Mouse (Mus musculus): ENCODE measurements around the gene Dusp10. TPM values are rescaled to one million over a fixed set of nuclear protein-coding genes. Genes with fewer than 3 reads are reported as not detected.

The Dusp10 gene
- total and polyA plus RNA-seq, 2 experiments from 2014 or later: 4.5 to 10.5 TPM

- no peak overlapping the region for H3K4me3 ChIP-seq (ENCODE audit: low read depth, low read length)
- no peak overlapping the region for H3K4me2 ChIP-seq (ENCODE audit: low read depth, low read length, poor library complexity, severe bottlenecking)
- H3K9me3 ChIP-seq (ENCODE audit: low read length): no peaks in the 10 kb centered on the region
- no peak for ATAC-seq (ENCODE audit: low FRiP score)
- TF ChIP-seq CTCF (IDR thresholded peaks at IDR 0.05): no peak
- no peaks in the 10 kb centered on the region for H3K36me3 ChIP-seq (ENCODE audit: insufficient read depth, low read length)
- no peak for DNase-seq (ENCODE audit: low spot score)
- no peak overlapping the region for H3K27ac ChIP-seq (ENCODE audit: low read depth, low read length)
- no peaks in the 10 kb centered on the region for H3K4me1 ChIP-seq (ENCODE audit: insufficient read depth, low read length)
- WGBS: 80% methylated on average over 4 of the region's 4 CpGs
- H3K27me3 ChIP-seq (ENCODE audit: insufficient read depth, low read length): no peaks in the 10 kb centered on the region
- H3K9ac ChIP-seq (replicated peaks; ENCODE audit: low read length, poor library complexity, severe bottlenecking): no peak overlapping the region
Observed at GRCm38 (mm10) chr1:184101750-184102046, 88.6 kb downstream of the Dusp10 start.

DNA sequence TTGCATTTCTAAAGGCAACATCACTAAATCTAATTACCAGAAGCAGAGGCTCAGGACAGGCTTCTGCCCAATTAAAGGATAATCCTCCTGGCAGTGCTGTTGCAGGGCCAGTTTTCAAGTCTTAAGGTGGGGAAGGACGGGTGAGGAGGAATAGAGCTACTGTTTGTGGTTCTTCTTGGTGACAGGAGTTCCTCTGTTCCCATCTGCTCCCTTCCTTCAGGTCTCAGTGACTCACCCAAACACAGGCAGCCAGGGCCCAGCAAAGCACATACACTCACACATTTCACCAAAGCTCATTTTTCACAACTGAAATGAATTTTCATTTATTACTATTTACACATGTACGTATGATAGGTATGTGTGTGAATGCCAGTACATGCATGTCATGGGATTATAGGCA is 93.7 kb downstream of the Dusp10 start:
- no peaks in the 10 kb centered on the region for H3K9me3 ChIP-seq (ENCODE audit: low read length)
- no peak overlapping the region for H3K27ac ChIP-seq (ENCODE audit: low read depth, low read length)
- no peak overlapping the region for H3K9ac ChIP-seq (replicated peaks; ENCODE audit: low read length, poor library complexity, severe bottlenecking)
- no peaks in the 10 kb centered on the region for H3K4me1 ChIP-seq (ENCODE audit: insufficient read depth, low read length)
- H3K4me3 ChIP-seq (ENCODE audit: low read depth, low read length): no peak overlapping the region
- H3K4me2 ChIP-seq (ENCODE audit: low read depth, low read length, poor library complexity, severe bottlenecking): no peak overlapping the region
- H3K27me3 ChIP-seq (ENCODE audit: insufficient read depth, low read length): no peaks in the 10 kb centered on the region
- ATAC-seq (ENCODE audit: low FRiP score): no peak
- TF ChIP-seq CTCF (IDR thresholded peaks at IDR 0.05): no peak
- DNase-seq (ENCODE audit: low spot score): no peak
- H3K36me3 ChIP-seq (ENCODE audit: insufficient read depth, low read length): no peaks in the 10 kb centered on the region
- WGBS: 65% methylated on average over 2 of the region's 2 CpGs

DNA sequence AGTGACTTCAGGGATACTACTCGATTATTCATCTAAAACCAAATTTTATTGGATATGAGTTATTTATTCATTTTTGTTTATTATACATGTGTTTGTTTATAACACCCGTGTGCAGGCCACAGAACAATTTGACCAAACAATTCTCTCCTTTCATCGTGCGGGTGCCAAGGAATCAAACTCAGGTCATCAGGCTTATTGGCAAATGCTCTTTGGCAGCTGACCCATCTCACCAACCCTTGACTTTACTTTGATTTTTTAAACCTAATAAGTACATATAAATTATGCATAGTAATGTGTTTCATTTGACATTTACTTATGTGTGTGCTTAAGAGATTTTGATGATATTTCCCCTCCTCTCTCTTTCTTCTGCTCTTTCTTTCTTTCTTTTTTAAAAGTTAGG is 94.3 kb downstream of the Dusp10 start:
- Histone ChIP-seq H3K4me2 (ENCODE audit: low read depth, low read length, poor library complexity, severe bottlenecking) (no peak overlapping the region), H3K4me1 (ENCODE audit: insufficient read depth, low read length) (no peaks in the 10 kb centered on the region), H3K4me3 (ENCODE audit: low read depth, low read length) (no peak overlapping the region), H3K27me3 (ENCODE audit: insufficient read depth, low read length) (no peaks in the 10 kb centered on the region), H3K36me3 (ENCODE audit: insufficient read depth, low read length) (no peaks in the 10 kb centered on the region), H3K9ac (replicated peaks; ENCODE audit: low read length, poor library complexity, severe bottlenecking) (no peak overlapping the region), H3K27ac (ENCODE audit: low read depth, low read length) (no peak overlapping the region), H3K9me3 (ENCODE audit: low read length) (no peaks in the 10 kb centered on the region)
- 84% methylated on average over 4 of the region's 4 CpGs for WGBS
- DNase-seq (ENCODE audit: low spot score) (no peak), ATAC-seq (ENCODE audit: low FRiP score) (no peak)
- no peak for TF ChIP-seq CTCF (IDR thresholded peaks at IDR 0.05)

- H3K9ac ChIP-seq (replicated peaks; ENCODE audit: low read length, poor library complexity, severe bottlenecking): no peak overlapping the region
- no peak for ATAC-seq (ENCODE audit: low FRiP score)
- no peaks in the 10 kb centered on the region for H3K27me3 ChIP-seq (ENCODE audit: insufficient read depth, low read length)
- no peak overlapping the region for H3K4me3 ChIP-seq (ENCODE audit: low read depth, low read length)
- DNase-seq (ENCODE audit: low spot score): no peak
- H3K36me3 ChIP-seq (ENCODE audit: insufficient read depth, low read length): no peaks in the 10 kb centered on the region
- TF ChIP-seq CTCF (IDR thresholded peaks at IDR 0.05): no peak
- WGBS: 83% methylated on average over 1 of the region's 1 CpGs
- no peaks in the 10 kb centered on the region for H3K4me1 ChIP-seq (ENCODE audit: insufficient read depth, low read length)
- H3K9me3 ChIP-seq (ENCODE audit: low read length): no peaks in the 10 kb centered on the region
- no peak overlapping the region for H3K4me2 ChIP-seq (ENCODE audit: low read depth, low read length, poor library complexity, severe bottlenecking)
- H3K27ac ChIP-seq (ENCODE audit: low read depth, low read length): no peak overlapping the region
Observed at GRCm38 (mm10) chr1:184108254-184108653, 95.2 kb downstream of the Dusp10 start.

- Histone ChIP-seq H3K9me3 (ENCODE audit: low read length) (no peaks in the 10 kb centered on the region), H3K36me3 (ENCODE audit: insufficient read depth, low read length) (no peaks in the 10 kb centered on the region), H3K4me3 (ENCODE audit: low read depth, low read length) (no peak overlapping the region), H3K27me3 (ENCODE audit: insufficient read depth, low read length) (no peaks in the 10 kb centered on the region), H3K9ac (replicated peaks; ENCODE audit: low read length, poor library complexity, severe bottlenecking) (no peak overlapping the region), H3K4me1 (ENCODE audit: insufficient read depth, low read length) (no peaks in the 10 kb centered on the region), H3K27ac (ENCODE audit: low read depth, low read length) (no peak overlapping the region), H3K4me2 (ENCODE audit: low read depth, low read length, poor library complexity, severe bottlenecking) (no peak overlapping the region)
- WGBS: 84% methylated on average over 7 of the region's 7 CpGs
- no peak for DNase-seq (ENCODE audit: low spot score)
- no peak for TF ChIP-seq CTCF (IDR thresholded peaks at IDR 0.05)
- no peak for ATAC-seq (ENCODE audit: low FRiP score)
Observed at GRCm38 (mm10) chr1:184117586-184117985, 104.5 kb downstream of the Dusp10 start.

GRCm38 (mm10) chr1:184117991-184118390 is 104.9 kb downstream of the Dusp10 start:
- TF ChIP-seq CTCF (IDR thresholded peaks at IDR 0.05): no peak
- H3K9me3 ChIP-seq (ENCODE audit: low read length): no peaks in the 10 kb centered on the region
- 86% methylated on average over 2 of the region's 2 CpGs for WGBS
- ATAC-seq (ENCODE audit: low FRiP score) (no peak), DNase-seq (ENCODE audit: low spot score) (no peak)
- no peak overlapping the region for H3K27ac ChIP-seq (ENCODE audit: low read depth, low read length)
- H3K36me3 ChIP-seq (ENCODE audit: insufficient read depth, low read length): no peaks in the 10 kb centered on the region
- no peak overlapping the region for H3K4me3 ChIP-seq (ENCODE audit: low read depth, low read length)
- H3K4me1 ChIP-seq (ENCODE audit: insufficient read depth, low read length): no peaks in the 10 kb centered on the region
- no peaks in the 10 kb centered on the region for H3K27me3 ChIP-seq (ENCODE audit: insufficient read depth, low read length)
- H3K4me2 ChIP-seq (ENCODE audit: low read depth, low read length, poor library complexity, severe bottlenecking): no peak overlapping the region
- no peak overlapping the region for H3K9ac ChIP-seq (replicated peaks; ENCODE audit: low read length, poor library complexity, severe bottlenecking)

- Histone ChIP-seq H3K27me3 (ENCODE audit: insufficient read depth, low read length) (no peaks in the 10 kb centered on the region), H3K27ac (ENCODE audit: low read depth, low read length) (no peak overlapping the region), H3K9ac (replicated peaks; ENCODE audit: low read length, poor library complexity, severe bottlenecking) (no peak overlapping the region), H3K36me3 (ENCODE audit: insufficient read depth, low read length) (no peaks in the 10 kb centered on the region), H3K4me2 (ENCODE audit: low read depth, low read length, poor library complexity, severe bottlenecking) (no peak overlapping the region), H3K9me3 (ENCODE audit: low read length) (no peaks in the 10 kb centered on the region), H3K4me3 (ENCODE audit: low read depth, low read length) (no peak overlapping the region), H3K4me1 (ENCODE audit: insufficient read depth, low read length) (no peaks in the 10 kb centered on the region)
- TF ChIP-seq CTCF (IDR thresholded peaks at IDR 0.05): no peak
- WGBS: 93% methylated on average over 1 of the region's 1 CpGs
- no peak for ATAC-seq (ENCODE audit: low FRiP score)
- DNase-seq (ENCODE audit: low spot score): no peak
Observed at GRCm38 (mm10) chr1:184118586-184118985, 105.5 kb downstream of the Dusp10 start.

Other genes starting within 250 kb of the Dusp10 start
- gene 1700056E22Rik, start 21.0 kb downstream of the Dusp10 start, total RNA-seq (2014; rRNA removed): 1.1 and 1.6 TPM in 2 replicates
- gene 1700056E22Rik, start 21.0 kb downstream of the Dusp10 start, polyA plus RNA-seq (2015; fragmentation: Nextera tagmentation; extraction: Ambion mirVana): 1.2 and 1.4 TPM in 2 replicates